Mouse (Mus musculus) cerebellum, adult 2 months (tissue): Measurements from ENCODE around the gene Cryzl2. TPM values are rescaled to one million over a fixed set of nuclear protein-coding genes. Genes with fewer than 3 reads are reported as not detected.

Experiments
- DNase-seq, 2 experiments: peaks; one replicate each; pipeline ENCODE4 v3.0.0; 2021
- H3K27ac ChIP-seq: fragments of 200-500 bp; 2 replicates; pipeline ENCODE4 v1.5.1; 2012; ENCODE audit warnings: low read length, control low read depth, inconsistent platforms; ENCODE audit not compliant: insufficient read depth
- H3K27me3 ChIP-seq: fragments of 200-500 bp; 2 replicates; pipeline ENCODE4 v1.6.1; 2012; ENCODE audit warnings: inconsistent platforms, mild to moderate bottlenecking, low read length, moderate library complexity; ENCODE audit not compliant: control insufficient read depth, insufficient read depth
- H3K4me1 ChIP-seq: fragments of 200-500 bp; 2 replicates; pipeline ENCODE4 v1.6.1; 2011; ENCODE audit warnings: low read length; ENCODE audit not compliant: control insufficient read depth, insufficient read depth
- H3K4me3 ChIP-seq: fragments of 200-500 bp; replicated peaks from 2 replicates; pipeline ENCODE3; 2011; ENCODE audit warnings: mild to moderate bottlenecking, low read depth, low read length, control low read depth; ENCODE audit not compliant: insufficient read depth
- CTCF ChIP-seq: fragments of 200-500 bp; IDR thresholded peaks from 2 replicates; pipeline ENCODE4 v1.5.1; 2011; ENCODE audit warnings: low read depth, mild to moderate bottlenecking, control low read depth, low read length, moderate library complexity, borderline replicate concordance; ENCODE audit not compliant: insufficient read depth
- POLR2A ChIP-seq: fragments of 200-500 bp; IDR thresholded peaks from 2 replicates; pipeline ENCODE4 v1.6.1; 2011; ENCODE audit warnings: low read length, control low read depth, borderline replicate concordance; ENCODE audit not compliant: insufficient read depth
- WGBS: fragments of 180-500 bp; shearing (Covaris S2); methylation state at CpG from one replicate; pipeline ENCODE4 v1.1.7; 2018; 5-methylcytosine and 5-hydroxymethylcytosine counted together
- polyA plus RNA-seq: library from polyadenylated mRNA; depleted of rRNA; stranded (reverse); fragments of >200 nt; gene quantifications from 2 replicates; pipeline ENCODE4 v1.2.3, GENCODE M21; 2012

The Cryzl2 gene
- polyA plus RNA-seq, 1 experiment, result 25.5 TPM

- Histone ChIP-seq H3K4me1 (peaks cover 3% of the 10 kb centered on the region; the same call in 1 of the 2 replicates), H3K27ac (no peak overlapping the region), H3K4me3 (no peak overlapping the region), H3K27me3 (no peaks in the 10 kb centered on the region)
- 97% methylated on average over 4 of the region's 4 CpGs for WGBS
- TF ChIP-seq CTCF (no peak), POLR2A (no peak)
- no peak for DNase-seq
Observed at GRCm38 (mm10) chr1:157434404-157434803, 24.0 kb upstream of the Cryzl2 start.

GRCm38 (mm10) chr1:157435926-157436325 lies 22.5 kb upstream of the Cryzl2 start:
- Histone ChIP-seq H3K4me3 (no peak overlapping the region), H3K27me3 (no peaks in the 10 kb centered on the region; the same call in 1 of the 2 replicates), H3K4me1 (peaks cover 3% of the 10 kb centered on the region; the same call in 1 of the 2 replicates), H3K27ac (no peak overlapping the region)
- TF ChIP-seq CTCF (no peak), POLR2A (no peak)
- 95% methylated on average over 6 of the region's 6 CpGs for WGBS
- no peak for DNase-seq

- Histone ChIP-seq H3K4me3 (no peak overlapping the region), H3K27me3 (no peaks in the 10 kb centered on the region; the same call in 1 of the 2 replicates), H3K4me1 (peaks cover 3% of the 10 kb centered on the region; the same call in 1 of the 2 replicates), H3K27ac (no peak overlapping the region)
- TF ChIP-seq POLR2A (no peak), CTCF (no peak)
- no peak for DNase-seq
- 92% methylated on average over 2 of the region's 2 CpGs for WGBS
Observed at GRCm38 (mm10) chr1:157438290-157438689, 20.1 kb upstream of the Cryzl2 start.

- Histone ChIP-seq H3K4me3 (no peak overlapping the region), H3K27ac (no peak overlapping the region), H3K4me1 (no peaks in the 10 kb centered on the region), H3K27me3 (no peaks in the 10 kb centered on the region; the same call in 1 of the 2 replicates)
- no peak for DNase-seq
- TF ChIP-seq POLR2A (no peak), CTCF (no peak)
- 82% methylated on average over 4 of the region's 4 CpGs for WGBS
Observed at GRCm38 (mm10) chr1:157439101-157439500, 19.3 kb upstream of the Cryzl2 start.

GRCm38 (mm10) chr1:157439973-157440641 lies 18.3 kb upstream of the Cryzl2 start:
- Histone ChIP-seq H3K27ac (no peak overlapping the region), H3K4me3 (no peak overlapping the region), H3K4me1 (no peaks in the 10 kb centered on the region), H3K27me3 (no peaks in the 10 kb centered on the region; the same call in 1 of the 2 replicates)
- 23% methylated on average over 14 of the region's 14 CpGs for WGBS
- no peak for DNase-seq
- TF ChIP-seq POLR2A (no peak), CTCF (no peak)

DNA sequence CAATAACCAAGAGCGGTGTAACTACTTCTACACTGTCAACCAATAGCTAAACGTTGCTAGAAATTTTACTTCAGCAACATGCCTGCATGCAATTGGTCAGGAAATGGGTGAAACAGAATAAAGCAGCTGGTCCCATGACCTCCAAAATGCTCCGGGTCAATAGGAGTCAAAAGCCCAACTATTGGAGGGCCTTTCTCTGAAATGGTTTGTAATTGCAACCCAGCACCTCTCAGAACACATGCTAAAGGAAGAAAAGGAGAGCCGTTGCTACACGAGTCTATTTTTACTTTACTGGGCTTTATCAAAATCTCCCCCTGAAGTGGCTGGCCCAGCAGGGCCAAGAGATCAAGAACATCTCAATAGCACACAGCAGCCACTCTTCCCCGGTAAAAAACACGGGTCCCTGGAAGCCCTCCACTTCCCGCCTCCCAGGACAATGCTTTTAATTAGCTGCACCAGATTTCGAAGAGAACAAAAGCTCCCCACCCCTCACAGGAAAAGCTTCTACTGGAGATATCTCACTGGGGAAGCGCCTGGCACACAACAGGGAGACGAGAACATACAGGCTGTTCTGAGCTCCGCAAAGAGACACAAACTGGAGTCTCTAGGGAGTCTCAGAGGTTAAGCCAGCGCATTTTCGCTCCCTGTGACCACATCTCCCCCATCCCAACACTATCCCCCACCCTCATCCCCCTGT lies 15.2 kb upstream of the Cryzl2 start:
- Histone ChIP-seq H3K4me1 (no peaks in the 10 kb centered on the region), H3K27me3 (no peaks in the 10 kb centered on the region; the same call in 1 of the 2 replicates), H3K27ac (no peak overlapping the region), H3K4me3 (no peak overlapping the region)
- 39% methylated on average over 14 of the region's 14 CpGs for WGBS
- TF ChIP-seq CTCF (no peak), POLR2A (no peak)
- DNase-seq, result no peak

DNA sequence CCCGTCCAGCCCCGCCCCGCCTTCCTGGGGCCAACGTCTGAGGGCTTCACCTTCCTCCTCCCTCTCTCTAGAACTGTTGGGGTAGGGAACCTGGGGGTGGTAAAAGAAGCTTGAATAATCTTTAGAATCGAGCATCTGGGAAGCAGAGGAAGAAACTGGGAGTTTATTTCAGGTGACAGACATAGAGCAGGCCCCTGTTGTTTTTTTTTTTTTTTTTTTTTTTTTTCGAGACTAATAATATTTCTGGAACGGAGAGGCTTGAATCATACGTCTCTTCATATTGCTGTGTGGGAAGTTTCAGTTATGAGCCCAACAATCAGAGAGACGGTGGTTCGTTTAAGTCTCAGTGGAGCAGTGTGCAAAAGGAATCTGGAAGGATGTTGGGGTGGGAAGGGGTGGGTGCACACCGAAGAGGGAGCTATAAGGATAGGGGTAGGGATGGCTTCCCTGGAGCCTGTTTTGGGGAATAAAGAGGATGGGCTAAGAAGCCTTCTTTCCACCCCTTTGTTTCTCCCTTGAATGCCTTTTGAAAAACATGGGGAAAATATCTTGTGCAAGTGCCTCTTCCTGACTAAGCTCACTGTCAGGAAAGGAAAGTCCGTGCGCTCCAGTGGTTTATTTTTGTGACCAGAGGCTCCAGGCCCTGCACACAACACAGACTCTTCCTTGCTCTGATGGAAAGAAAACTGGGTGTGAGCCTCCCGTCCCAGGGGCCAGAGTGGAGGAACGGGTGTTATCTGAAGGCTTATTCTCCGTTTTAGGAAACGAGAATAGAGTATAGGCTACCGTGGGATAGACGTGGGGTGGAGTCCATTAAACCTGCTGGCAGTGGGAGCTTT lies 14.4 kb upstream of the Cryzl2 start:
- Histone ChIP-seq H3K4me1 (no peaks in the 10 kb centered on the region), H3K27ac (no peak overlapping the region), H3K27me3 (no peaks in the 10 kb centered on the region; the same call in 1 of the 2 replicates), H3K4me3 (no peak overlapping the region)
- WGBS, result 61% methylated on average over 19 of the region's 19 CpGs
- no peak for DNase-seq
- no peak for TF ChIP-seq POLR2A
- TF ChIP-seq CTCF, result no peak
